Comparison of ENCODE assay signal across 8 mouse cellular contexts in genomic region chr8:46739956-46740512, GRCm38 (mm10). TPM values are rescaled to one million over a fixed set of nuclear protein-coding genes. Genes with fewer than 3 reads are reported as not detected.
DNase-seq lines count a peak whose midpoint lies in the region; ATAC-seq and TF ChIP-seq lines count a peak whose summit lies in the region.

No protein-coding gene starts in this region.

- peaks cover 16% of the 10 kb centered on the region for H3K4me1 ChIP-seq in E14TG2a.4 (replicated peaks; ENCODE audit: low read depth, low read length)
- no peaks in the 10 kb centered on the region for H3K4me1 ChIP-seq in embryonic fibroblast, embryonic 13.5 days (ENCODE audit: control insufficient read depth, insufficient read depth, low read length)
- H3K4me1 ChIP-seq in hindbrain, embryonic 13.5 days (replicated peaks), result peaks cover 22% of the 10 kb centered on the region
- peaks cover 33% of the 10 kb centered on the region for H3K4me1 ChIP-seq in limb, embryonic 13.5 days
- no peaks in the 10 kb centered on the region for H3K4me1 ChIP-seq in midbrain, postnatal 0 days (ENCODE audit: insufficient read depth, low read length)

- no peaks in the 10 kb centered on the region for H3K9me3 ChIP-seq in E14TG2a.4 (ENCODE audit: low read length)
- H3K9me3 ChIP-seq in hindbrain, embryonic 13.5 days, result no peaks in the 10 kb centered on the region
- peaks cover 6% of the 10 kb centered on the region; the same call in 1 of the 2 replicates for H3K9me3 ChIP-seq in limb, embryonic 13.5 days
- no peaks in the 10 kb centered on the region for H3K9me3 ChIP-seq in midbrain, postnatal 0 days (ENCODE audit: low read length)

- WGBS in hindbrain, embryonic 13.5 days, result under 1% methylated on average over 22 of the region's 22 CpGs
- WGBS in limb, embryonic 13.5 days, result under 1% methylated on average over 22 of the region's 22 CpGs
- WGBS in midbrain, postnatal 0 days, result 1% methylated on average over 22 of the region's 22 CpGs

- peak; percentile 1; the same call in 1 of the 2 replicates for ATAC-seq in hindbrain, embryonic 13.5 days (ENCODE audit: low FRiP score)
- peak; percentile 9; the same call in 1 of the 2 replicates for ATAC-seq in limb, embryonic 13.5 days (ENCODE audit: low FRiP score, low read depth)
- ATAC-seq in midbrain, postnatal 0 days (ENCODE audit: low FRiP score), result no peak; the same call in 1 of the 2 replicates
- ATAC-seq in megakaryocyte progenitor cell, adult 5-6 weeks (replicated peaks; ENCODE audit: poor library complexity), result no peak; the same call in 1 of the 2 replicates

- H3K9ac ChIP-seq in hindbrain, embryonic 13.5 days, result peak overlapping the region; percentile 98
- peak overlapping the region; percentile 98 for H3K9ac ChIP-seq in limb, embryonic 13.5 days
- peak overlapping the region; percentile 96 for H3K9ac ChIP-seq in midbrain, postnatal 0 days (replicated peaks; ENCODE audit: low read length, poor library complexity, severe bottlenecking)

- DNase-seq in gastrocnemius, adult 2 months, result no peak
- no peak for DNase-seq in gastrocnemius, adult 8-10 months (ENCODE audit: low spot score in 2 of 2)
- DNase-seq in midbrain, postnatal 0 days (ENCODE audit: low spot score), result peak; percentile 30

- no peak for TF ChIP-seq CTCF in gastrocnemius, adult 2 months (IDR thresholded peaks at IDR 0.05)
- TF ChIP-seq CTCF in E14TG2a.4 (conservative IDR thresholded peaks at IDR 0.05; ENCODE audit: low read length), result no peak
- TF ChIP-seq CTCF in embryonic fibroblast, embryonic 13.5 days (IDR thresholded peaks at IDR 0.05; ENCODE audit: borderline replicate concordance, insufficient read depth, low read length), result no peak
- no peak for TF ChIP-seq CTCF in midbrain, postnatal 0 days (IDR thresholded peaks at IDR 0.05)

- H3K4me2 ChIP-seq in hindbrain, embryonic 13.5 days, result peak overlapping the region; percentile 84
- H3K4me2 ChIP-seq in limb, embryonic 13.5 days (replicated peaks), result peak overlapping the region; percentile 86
- peak overlapping the region; percentile 87 for H3K4me2 ChIP-seq in midbrain, postnatal 0 days (ENCODE audit: low read depth, low read length, poor library complexity, severe bottlenecking)

- peak; percentile 26; the same call in 1 of the 2 replicates for TF ChIP-seq POLR2A in embryonic fibroblast, embryonic 13.5 days (IDR thresholded peaks at IDR 0.05; ENCODE audit: low read depth, low read length)

- H3K36me3 ChIP-seq in E14TG2a.4 (ENCODE audit: insufficient read depth, low read length), result no peaks in the 10 kb centered on the region
- H3K36me3 ChIP-seq in hindbrain, embryonic 13.5 days, result no peaks in the 10 kb centered on the region
- H3K36me3 ChIP-seq in limb, embryonic 13.5 days, result 0 out of 2 replicates have a peak, but pooled peaks cover 3% of the 10 kb centered on the region
- no peaks in the 10 kb centered on the region for H3K36me3 ChIP-seq in midbrain, postnatal 0 days (ENCODE audit: insufficient read depth, low read length)

- peaks cover 73% of the 10 kb centered on the region for H3K27me3 ChIP-seq in E14TG2a.4 (ENCODE audit: insufficient read depth, low read length)
- H3K27me3 ChIP-seq in hindbrain, embryonic 13.5 days, result 0 out of 2 replicates have a peak, but pooled peaks cover 2% of the 10 kb centered on the region
- H3K27me3 ChIP-seq in limb, embryonic 13.5 days, result no peaks in the 10 kb centered on the region
- H3K27me3 ChIP-seq in midbrain, postnatal 0 days (ENCODE audit: insufficient read depth, low read length), result no peaks in the 10 kb centered on the region

- peak overlapping the region; percentile 98 for H3K27ac ChIP-seq in gastrocnemius, adult 2 months
- H3K27ac ChIP-seq in embryonic fibroblast, embryonic 13.5 days (ENCODE audit: insufficient read depth, low read length), result peak overlapping the region; percentile 96
- H3K27ac ChIP-seq in hindbrain, embryonic 13.5 days, result peak overlapping the region; percentile 93
- H3K27ac ChIP-seq in limb, embryonic 13.5 days, result peak overlapping the region; percentile 92
- peak overlapping the region; percentile 90 for H3K27ac ChIP-seq in midbrain, postnatal 0 days (ENCODE audit: low read depth, low read length)

- peak overlapping the region; percentile 96 for H3K4me3 ChIP-seq in gastrocnemius, adult 2 months
- H3K4me3 ChIP-seq in E14TG2a.4 (replicated peaks; ENCODE audit: low read length), result peak overlapping the region; percentile 80
- H3K4me3 ChIP-seq in embryonic fibroblast, embryonic 13.5 days (ENCODE audit: insufficient read depth, low read length), result peak overlapping the region; percentile 89
- H3K4me3 ChIP-seq in hindbrain, embryonic 13.5 days, result peak overlapping the region; percentile 92
- peak overlapping the region; percentile 94 for H3K4me3 ChIP-seq in limb, embryonic 13.5 days
- peak overlapping the region; percentile 91 for H3K4me3 ChIP-seq in midbrain, postnatal 0 days (ENCODE audit: low read depth, low read length)

- intact Hi-C loops in gastrocnemius, adult 2 months (cut with DNase I), result loop anchor here (2.0 to 5.0 kb wide), 4 partner anchors 53 to 197 kb away; no protein-coding TSS in a partner anchor

RNA-seq across cellular contexts. Expression of gene Irf2, which starts 0.5 kb away (rescaled TPM):
- 10 to 100 TPM; 40.0 to 41.8 TPM for total RNA-seq in gastrocnemius, adult 2 months (2021)
- total RNA-seq in gastrocnemius, adult 8-10 months (2022), result 10 to 100 TPM; 24.9 to 35.0 (median 31.2) TPM
- polyA plus RNA-seq in embryonic fibroblast, embryonic 13.5 days (2011; ENCODE audit: insufficient read length, low read depth, missing spikeins), result 33.0 and 33.2 TPM in 2 replicates
- 9.3 and 11.6 TPM in 2 replicates for polyA plus RNA-seq in hindbrain, embryonic 13.5 days (2015; fragmentation: Nextera tagmentation; extraction: Ambion mirVana)
- polyA plus RNA-seq in limb, embryonic 13.5 days (2015; fragmentation: Nextera tagmentation; extraction: Ambion mirVana), result 15.8 and 19.6 TPM in 2 replicates
- total RNA-seq in midbrain, postnatal 0 days (2014; rRNA removed), result 3.3 and 4.0 TPM in 2 replicates
- polyA plus RNA-seq in midbrain, postnatal 0 days (2015; fragmentation: Nextera tagmentation; extraction: Ambion mirVana), result 9.5 and 9.7 TPM in 2 replicates
- 56.6 and 58.9 TPM in 2 replicates for total RNA-seq in megakaryocyte progenitor cell, adult 5-6 weeks (2015)
- 11.9 and 28.5 TPM in 2 replicates for total RNA-seq in megakaryocyte progenitor cell, adult 5-6 weeks (2017)

Comparison
In these comparisons a context has a peak if more than half of its experiments do, and no peak if none do; other contexts are left out.
1. ATAC-seq: peak in hindbrain, embryonic 13.5 days (single experiment) and limb, embryonic 13.5 days (single experiment); none in midbrain, postnatal 0 days (single experiment) and megakaryocyte progenitor cell, adult 5-6 weeks (single experiment).
2. Peak in every context shown above with its lines, with median percentiles within 50 percentile points of each other: H3K27ac ChIP-seq, H3K4me3 ChIP-seq, H3K4me2 ChIP-seq and H3K9ac ChIP-seq.